Mouse (Mus musculus): Measurements from ENCODE around the gene Prap1.

DNA sequence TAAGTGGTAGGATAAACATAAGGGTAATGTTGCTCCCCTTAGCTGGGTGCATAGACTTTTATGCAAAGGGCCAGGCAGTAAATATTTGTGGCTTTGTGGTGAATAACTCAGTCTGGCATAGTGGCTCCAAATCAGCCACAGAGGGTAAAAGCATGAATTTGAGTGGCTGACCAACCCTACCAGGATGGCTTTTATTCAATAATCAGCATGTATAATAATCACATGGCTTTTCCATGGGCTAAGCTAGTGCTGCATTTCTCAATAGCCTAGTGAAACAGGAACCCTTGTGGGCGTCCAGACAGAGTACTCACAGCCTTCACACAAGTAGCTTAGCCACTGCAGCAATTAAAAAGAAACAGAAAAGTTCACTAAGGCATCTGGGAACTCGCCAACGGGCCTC, 18.7 kb downstream of the Prap1 start:
- no peak for TF ChIP-seq CTCF (IDR thresholded peaks at IDR 0.05; ENCODE audit: low read depth)
- TF ChIP-seq EP300 (IDR thresholded peaks at IDR 0.05; ENCODE audit: low read depth), result no peak
